Mouse (Mus musculus): Measurements from ENCODE around the gene Gm11042.

GRCm38 (mm10) chr12:74340070-74340469 lies 23.9 kb upstream of the Gm11042 start:
- TF ChIP-seq POLR2A (IDR thresholded peaks at IDR 0.05; ENCODE audit: extremely low read depth, insufficient read depth, low read length) = no peak
- no peak for TF ChIP-seq CTCF (IDR thresholded peaks at IDR 0.05; ENCODE audit: low read depth, low read length)

All from liver, adult 2 months (tissue).